Mouse (Mus musculus): ENCODE data around the gene Ppp1r14b.

- TF ChIP-seq CTCF (IDR thresholded peaks at IDR 0.05; ENCODE audit: low read depth, low read length), result no peak
- TF ChIP-seq POLR2A (IDR thresholded peaks at IDR 0.05; ENCODE audit: insufficient read depth, low read length), result no peak
- no peak for TF ChIP-seq EP300 (IDR thresholded peaks at IDR 0.05; ENCODE audit: insufficient read depth, low read depth, low read length)
Measured at GRCm38 (mm10) chr19:6980381-6981093, 5.8 kb downstream of the Ppp1r14b start, which contains the start of gene Fkbp2.

All from ES-Bruce4 (cell line).